Mouse (Mus musculus): ENCODE data around the gene Cenpv. TPM values are rescaled to one million over a fixed set of nuclear protein-coding genes. Genes with fewer than 3 reads are reported as not detected.

Gene Cenpv
- polyA plus RNA-seq, 1 experiment, result 8.5 TPM

DNA sequence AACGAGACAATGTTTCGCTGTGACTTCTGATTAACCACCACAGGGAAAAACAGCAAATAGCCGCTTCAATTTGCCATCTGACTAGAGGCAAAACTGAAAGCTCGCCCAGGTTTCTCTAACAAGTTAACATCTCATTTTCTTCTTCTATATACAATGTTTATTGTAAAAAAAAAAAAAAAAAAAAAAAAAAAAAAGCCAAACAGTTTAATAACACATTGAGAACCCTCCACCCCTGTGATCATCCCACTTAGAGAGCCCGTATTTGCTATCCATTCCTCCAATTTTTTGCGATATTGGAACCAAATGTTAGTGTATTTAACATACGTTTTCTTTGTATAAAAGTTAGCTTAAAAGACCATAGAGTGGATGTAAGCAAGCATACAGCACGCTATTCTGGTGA lies 2.0 kb downstream of the Cenpv start:
- Histone ChIP-seq H3K36me3 (ENCODE audit: control insufficient read depth, insufficient read depth, low read length) (no peaks in the 10 kb centered on the region), H3K27me3 (ENCODE audit: control insufficient read depth, insufficient read depth, low read length) (peaks cover 10% of the 10 kb centered on the region; the same call in 1 of the 2 replicates), H3K27ac (ENCODE audit: insufficient read depth, low read length) (no peak overlapping the region), H3K4me3 (ENCODE audit: extremely low read depth, insufficient read depth, insufficient read length) (no peak overlapping the region), H3K4me1 (ENCODE audit: control insufficient read depth, insufficient read depth, insufficient read length) (peaks cover 4% of the 10 kb centered on the region)
- TF ChIP-seq POLR2A (IDR thresholded peaks at IDR 0.05; ENCODE audit: low read depth, low read length) (no peak), CTCF (IDR thresholded peaks at IDR 0.05; ENCODE audit: extremely low read depth, insufficient read depth, insufficient read length, insufficient replicate concordance) (no peak)
- WGBS, result 94% methylated on average over 8 of the region's 8 CpGs
- DNase-seq (ENCODE audit: low read depth in 1 of 2, low spot score in 2 of 2), result no peak

DNA sequence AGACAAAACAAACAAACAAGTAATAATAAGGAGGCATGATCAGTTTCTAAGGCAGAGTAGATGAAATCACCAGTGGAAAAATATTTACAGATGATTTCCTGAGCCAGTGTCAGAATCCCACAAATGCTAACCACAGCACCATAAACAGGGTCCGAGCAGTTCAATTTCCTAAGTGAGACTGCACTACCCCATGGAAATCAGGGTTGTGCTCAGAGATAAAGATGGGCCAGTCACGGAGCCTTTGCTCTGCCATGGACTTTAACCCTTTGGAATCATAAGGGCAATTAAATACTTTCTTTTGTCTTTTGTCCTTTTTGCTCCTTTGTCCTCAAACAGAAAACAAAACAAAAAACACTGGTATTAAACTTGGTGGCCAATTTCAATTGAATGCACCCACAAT lies 16.8 kb downstream of the Cenpv start:
- no peaks in the 10 kb centered on the region for H3K36me3 ChIP-seq (ENCODE audit: control insufficient read depth, insufficient read depth, low read length)
- no peaks in the 10 kb centered on the region for H3K27me3 ChIP-seq (ENCODE audit: control insufficient read depth, insufficient read depth, low read length)
- no peak for DNase-seq (ENCODE audit: low read depth in 1 of 2, low spot score in 2 of 2)
- no peaks in the 10 kb centered on the region for H3K4me1 ChIP-seq (ENCODE audit: control insufficient read depth, insufficient read depth, insufficient read length)
- 64% methylated on average over 2 of the region's 2 CpGs for WGBS
- no peak for TF ChIP-seq POLR2A (IDR thresholded peaks at IDR 0.05; ENCODE audit: low read depth, low read length)
- TF ChIP-seq CTCF (IDR thresholded peaks at IDR 0.05; ENCODE audit: extremely low read depth, insufficient read depth, insufficient read length, insufficient replicate concordance), result no peak
- no peak overlapping the region for H3K27ac ChIP-seq (ENCODE audit: insufficient read depth, low read length)
- H3K4me3 ChIP-seq (ENCODE audit: extremely low read depth, insufficient read depth, insufficient read length), result no peak overlapping the region

DNA sequence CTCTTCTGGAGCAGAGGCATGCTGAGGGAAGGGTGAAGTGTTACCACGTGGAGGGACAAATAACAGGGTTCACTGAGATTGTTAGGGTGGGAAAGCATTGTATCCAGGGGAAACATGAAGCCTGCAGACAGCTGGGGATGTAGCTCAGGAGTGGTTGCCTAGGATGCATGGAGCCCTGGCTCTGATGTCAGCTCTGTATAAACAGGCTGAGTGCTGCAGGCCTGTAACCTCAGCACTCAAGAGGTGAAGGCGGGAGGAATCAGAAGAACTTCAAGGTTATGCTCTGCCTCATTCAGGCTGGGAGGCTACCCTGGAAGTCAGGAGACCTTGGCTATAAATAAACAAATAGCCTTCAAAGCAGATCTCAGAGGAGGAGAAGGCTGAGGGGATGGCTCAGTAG lies 20.1 kb downstream of the Cenpv start:
- TF ChIP-seq POLR2A (IDR thresholded peaks at IDR 0.05; ENCODE audit: low read depth, low read length) (no peak), CTCF (IDR thresholded peaks at IDR 0.05; ENCODE audit: extremely low read depth, insufficient read depth, insufficient read length, insufficient replicate concordance) (no peak)

DNA sequence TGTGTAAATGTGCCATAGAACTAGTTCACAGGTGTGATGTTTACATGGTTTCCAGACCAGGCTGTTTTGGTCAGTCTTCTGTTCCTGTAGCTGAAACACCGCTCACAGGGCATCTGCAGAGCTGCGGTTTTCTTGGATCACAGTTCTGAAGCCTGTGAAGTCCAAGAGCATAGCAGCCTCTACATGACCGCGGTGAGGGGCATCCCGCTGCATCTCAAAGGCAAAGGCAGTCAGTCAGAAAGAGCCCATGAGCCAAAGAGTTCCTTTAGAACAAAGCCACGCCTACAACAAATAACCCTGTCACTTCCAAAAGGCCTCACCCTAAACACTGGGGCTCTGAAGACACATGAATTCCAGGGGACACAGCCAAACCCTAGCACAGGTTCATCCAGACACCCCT lies 25.8 kb downstream of the Cenpv start:
- H3K4me1 ChIP-seq (ENCODE audit: control insufficient read depth, insufficient read depth, insufficient read length), result no peaks in the 10 kb centered on the region
- TF ChIP-seq CTCF (IDR thresholded peaks at IDR 0.05; ENCODE audit: extremely low read depth, insufficient read depth, insufficient read length, insufficient replicate concordance) (no peak), POLR2A (IDR thresholded peaks at IDR 0.05; ENCODE audit: low read depth, low read length) (no peak)
- H3K27me3 ChIP-seq (ENCODE audit: control insufficient read depth, insufficient read depth, low read length), result no peaks in the 10 kb centered on the region
- DNase-seq (ENCODE audit: low read depth in 1 of 2, low spot score in 2 of 2), result no peak
- H3K36me3 ChIP-seq (ENCODE audit: control insufficient read depth, insufficient read depth, low read length), result no peaks in the 10 kb centered on the region
- no peak overlapping the region for H3K4me3 ChIP-seq (ENCODE audit: extremely low read depth, insufficient read depth, insufficient read length)
- H3K27ac ChIP-seq (ENCODE audit: insufficient read depth, low read length), result no peak overlapping the region
- WGBS, result 87% methylated on average over 6 of the region's 6 CpGs

More for the DNA sequence above, 20.1 kb downstream of the Cenpv start:
- Histone ChIP-seq H3K4me1 (ENCODE audit: control insufficient read depth, insufficient read depth, insufficient read length) (no peaks in the 10 kb centered on the region), H3K27me3 (ENCODE audit: control insufficient read depth, insufficient read depth, low read length) (no peaks in the 10 kb centered on the region), H3K4me3 (ENCODE audit: extremely low read depth, insufficient read depth, insufficient read length) (no peak overlapping the region), H3K36me3 (ENCODE audit: control insufficient read depth, insufficient read depth, low read length) (no peaks in the 10 kb centered on the region), H3K27ac (ENCODE audit: insufficient read depth, low read length) (no peak overlapping the region)
- WGBS, result 71% methylated on average over 2 of the region's 2 CpGs
- DNase-seq (ENCODE audit: low read depth in 1 of 2, low spot score in 2 of 2), result no peak

DNA sequence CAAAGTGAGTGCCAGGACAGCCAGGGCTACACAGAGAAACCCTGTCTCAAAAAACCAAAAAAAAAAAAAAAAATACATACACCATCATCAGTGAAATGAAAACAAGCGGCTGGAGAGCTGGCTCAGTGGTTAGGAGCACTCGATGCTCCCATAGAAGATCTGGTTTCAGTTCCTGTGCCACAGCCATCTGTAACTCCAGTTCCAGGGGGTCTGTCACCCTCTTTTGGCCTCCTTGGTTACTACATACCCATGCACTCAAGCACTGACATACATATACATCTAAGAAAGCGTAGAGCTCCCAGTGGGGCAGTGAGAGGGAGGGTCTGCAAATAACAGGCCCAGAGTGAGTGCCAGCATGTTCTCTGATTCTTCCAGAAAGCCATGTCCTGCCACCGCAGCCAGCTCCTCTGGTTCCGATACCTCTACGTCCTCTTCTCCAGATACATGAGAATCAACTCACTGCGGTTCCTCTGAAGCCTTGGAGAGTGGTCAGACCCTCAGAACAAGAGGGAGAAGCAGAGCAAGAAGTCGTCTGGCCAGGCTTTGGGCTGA lies 26.5 kb downstream of the Cenpv start:
- no peak for TF ChIP-seq CTCF (IDR thresholded peaks at IDR 0.05; ENCODE audit: extremely low read depth, insufficient read depth, insufficient read length, insufficient replicate concordance)
- no peak for TF ChIP-seq POLR2A (IDR thresholded peaks at IDR 0.05; ENCODE audit: low read depth, low read length)
- H3K4me1 ChIP-seq (ENCODE audit: control insufficient read depth, insufficient read depth, insufficient read length), result no peaks in the 10 kb centered on the region
- WGBS, result 77% methylated on average over 8 of the region's 8 CpGs
- H3K27me3 ChIP-seq (ENCODE audit: control insufficient read depth, insufficient read depth, low read length), result no peaks in the 10 kb centered on the region
- H3K36me3 ChIP-seq (ENCODE audit: control insufficient read depth, insufficient read depth, low read length), result no peaks in the 10 kb centered on the region
- DNase-seq (ENCODE audit: low read depth in 1 of 2, low spot score in 2 of 2), result no peak
- no peak overlapping the region for H3K4me3 ChIP-seq (ENCODE audit: extremely low read depth, insufficient read depth, insufficient read length)
- H3K27ac ChIP-seq (ENCODE audit: insufficient read depth, low read length), result no peak overlapping the region

DNA sequence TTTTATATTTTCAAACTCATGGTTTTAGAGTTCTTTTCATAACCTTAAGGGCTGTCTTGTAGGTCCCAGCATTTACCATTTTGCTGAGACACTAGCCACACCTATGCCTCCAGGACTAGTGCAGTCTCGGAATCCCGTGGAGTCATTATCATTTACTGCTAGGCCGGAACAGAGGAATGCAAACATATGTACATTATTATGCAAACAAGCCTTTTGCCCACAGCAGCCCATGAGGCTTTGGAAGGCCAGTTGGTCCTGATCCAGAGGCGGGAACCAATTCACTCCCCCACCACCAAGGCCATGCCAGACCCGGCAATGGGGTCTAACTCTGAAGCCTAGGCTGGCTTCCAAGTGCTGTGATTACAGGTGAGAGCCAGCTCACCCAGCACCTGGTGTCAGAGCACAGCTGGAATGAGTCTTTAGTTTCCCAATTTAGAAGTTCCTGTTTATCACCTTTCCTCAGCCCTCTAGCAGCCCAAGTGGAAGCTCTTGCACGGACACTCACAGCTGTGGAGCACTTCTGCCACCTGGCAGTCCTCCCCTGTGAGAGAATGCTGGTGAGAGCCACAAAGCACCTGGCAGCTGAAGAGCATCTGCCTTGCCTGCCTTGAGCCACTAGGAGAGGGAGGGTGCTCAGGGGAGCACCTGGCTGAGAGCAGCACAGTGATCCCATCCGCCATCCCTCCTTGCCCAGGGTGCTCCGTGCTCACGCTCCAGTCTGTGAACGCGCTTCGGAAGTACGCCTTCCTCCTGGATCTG lies 27.4 kb downstream of the Cenpv start:
- TF ChIP-seq CTCF (IDR thresholded peaks at IDR 0.05; ENCODE audit: extremely low read depth, insufficient read depth, insufficient read length, insufficient replicate concordance) (no peak), POLR2A (IDR thresholded peaks at IDR 0.05; ENCODE audit: low read depth, low read length) (no peak)
- H3K27ac ChIP-seq (ENCODE audit: insufficient read depth, low read length), result no peak overlapping the region
- DNase-seq (ENCODE audit: low read depth in 1 of 2, low spot score in 2 of 2), result no peak
- H3K27me3 ChIP-seq (ENCODE audit: control insufficient read depth, insufficient read depth, low read length), result no peaks in the 10 kb centered on the region
- H3K4me1 ChIP-seq (ENCODE audit: control insufficient read depth, insufficient read depth, insufficient read length), result no peaks in the 10 kb centered on the region
- no peak overlapping the region for H3K4me3 ChIP-seq (ENCODE audit: extremely low read depth, insufficient read depth, insufficient read length)
- 90% methylated on average over 13 of the region's 13 CpGs for whole genome bisulfite sequencing
- no peaks in the 10 kb centered on the region for H3K36me3 ChIP-seq (ENCODE audit: control insufficient read depth, insufficient read depth, low read length)

DNA sequence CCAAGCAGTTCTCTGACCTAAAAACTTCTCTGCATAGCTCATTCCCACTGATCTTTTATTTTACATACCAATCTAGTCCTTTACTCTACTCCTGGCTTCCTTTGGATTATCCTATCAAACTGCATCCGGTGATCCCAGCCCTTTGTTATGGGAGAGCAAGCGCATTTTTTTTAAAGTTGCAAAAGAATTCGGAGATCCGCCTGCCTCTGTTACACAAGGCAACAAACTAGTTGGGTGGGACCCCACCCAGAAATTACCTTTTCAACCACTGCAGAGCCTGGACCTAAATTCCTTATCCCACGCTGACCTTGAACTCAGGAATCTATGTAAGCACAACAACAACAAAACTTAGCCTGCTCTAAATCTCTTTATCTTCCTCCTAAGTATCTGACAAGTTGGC lies 28.1 kb downstream of the Cenpv start:
- no peaks in the 10 kb centered on the region for H3K36me3 ChIP-seq (ENCODE audit: control insufficient read depth, insufficient read depth, low read length)
- TF ChIP-seq POLR2A (IDR thresholded peaks at IDR 0.05; ENCODE audit: low read depth, low read length) (no peak), CTCF (IDR thresholded peaks at IDR 0.05; ENCODE audit: extremely low read depth, insufficient read depth, insufficient read length, insufficient replicate concordance) (no peak)
- no peaks in the 10 kb centered on the region for H3K4me1 ChIP-seq (ENCODE audit: control insufficient read depth, insufficient read depth, insufficient read length)
- DNase-seq (ENCODE audit: low read depth in 1 of 2, low spot score in 2 of 2), result no peak
- 91% methylated on average over 5 of the region's 5 CpGs for WGBS
- H3K4me3 ChIP-seq (ENCODE audit: extremely low read depth, insufficient read depth, insufficient read length), result no peak overlapping the region
- H3K27ac ChIP-seq (ENCODE audit: insufficient read depth, low read length), result no peak overlapping the region
- H3K27me3 ChIP-seq (ENCODE audit: control insufficient read depth, insufficient read depth, low read length), result no peaks in the 10 kb centered on the region
